Mouse (Mus musculus): ENCODE results near the gene Fam229a.

Gene Fam229a

GRCm38 (mm10) chr4:129495672-129496562 is 4.9 kb downstream of the Fam229a start:
- no peak for DNase-seq (ENCODE audit: low spot score)

- no peak for DNase-seq (ENCODE audit: low spot score)
These were observed 5.6 kb downstream of the Fam229a start for GRCm38 (mm10) chr4:129496631-129497030.

- no peak for DNase-seq (ENCODE audit: low spot score)
These were observed 8.0 kb downstream of the Fam229a start for GRCm38 (mm10) chr4:129498941-129499340.

- DNase-seq (ENCODE audit: low spot score), result no peak
These were observed 9.0 kb downstream of the Fam229a start for GRCm38 (mm10) chr4:129500017-129500416.

GRCm38 (mm10) chr4:129500607-129501566 is 9.9 kb downstream of the Fam229a start:
- DNase-seq (ENCODE audit: low spot score), result peak; percentile 90

GRCm38 (mm10) chr4:129502327-129502888 is 11.4 kb downstream of the Fam229a start:
- no peak for DNase-seq (ENCODE audit: low spot score)

DNA sequence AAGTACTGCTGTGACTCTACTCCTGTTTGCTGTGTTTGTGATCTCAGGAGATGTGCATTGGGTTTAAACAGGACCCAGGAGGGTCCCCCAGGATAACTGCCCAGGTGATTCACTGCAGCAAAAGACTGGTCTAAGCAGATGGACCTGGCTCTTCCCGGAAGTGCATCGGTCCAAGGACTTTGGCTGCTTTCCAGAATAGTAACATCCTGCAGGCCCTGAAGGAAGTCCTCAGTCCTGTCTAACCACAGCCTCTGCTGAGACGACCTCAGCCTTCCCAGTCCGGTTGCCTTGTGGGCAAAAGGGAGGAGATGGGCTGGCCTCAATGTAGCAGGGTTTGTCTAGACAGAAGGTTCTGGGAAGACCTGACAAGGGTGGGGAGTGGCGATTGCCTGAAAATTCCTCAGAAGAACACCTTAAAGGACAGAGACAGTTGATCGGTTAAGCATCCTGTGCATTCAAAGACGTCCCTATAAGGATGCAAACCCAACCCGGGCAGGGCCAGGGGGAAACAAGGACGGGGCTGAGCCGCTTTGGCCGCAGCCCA is 12.0 kb downstream of the Fam229a start:
- DNase-seq (ENCODE audit: low spot score), result no peak

DNA sequence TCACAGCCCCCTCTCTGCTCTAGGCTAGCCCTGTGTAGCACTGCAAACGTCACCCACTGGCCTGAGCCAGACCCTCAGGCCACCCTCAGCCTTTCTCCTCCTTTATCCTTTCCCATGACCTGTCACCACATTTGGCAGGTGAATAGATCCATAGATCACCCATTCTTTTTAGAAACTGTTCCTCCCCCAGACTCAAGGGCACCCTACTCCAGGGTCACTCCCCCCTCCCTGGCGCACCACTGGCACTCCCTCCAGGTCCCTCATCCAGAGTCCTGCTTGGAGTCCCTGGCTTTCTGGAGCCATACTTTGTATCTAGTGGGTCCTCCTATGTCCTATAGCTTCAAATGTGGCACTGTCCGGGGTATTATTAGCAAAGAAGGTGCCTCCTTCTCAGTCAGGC is 14.5 kb downstream of the Fam229a start:
- no peak for DNase-seq (ENCODE audit: low spot score)

- no peak for DNase-seq (ENCODE audit: low spot score)
These were observed 16.6 kb downstream of the Fam229a start for GRCm38 (mm10) chr4:129507434-129508236.

- peak; percentile 49 for DNase-seq (ENCODE audit: low spot score)
These were observed 17.2 kb downstream of the Fam229a start for GRCm38 (mm10) chr4:129508237-129508515.

GRCm38 (mm10) chr4:129508834-129509600 is 18.0 kb downstream of the Fam229a start:
- DNase-seq (ENCODE audit: low spot score), result no peak

GRCm38 (mm10) chr4:129509650-129510049 is 18.7 kb downstream of the Fam229a start:
- no peak for DNase-seq (ENCODE audit: low spot score)

DNA sequence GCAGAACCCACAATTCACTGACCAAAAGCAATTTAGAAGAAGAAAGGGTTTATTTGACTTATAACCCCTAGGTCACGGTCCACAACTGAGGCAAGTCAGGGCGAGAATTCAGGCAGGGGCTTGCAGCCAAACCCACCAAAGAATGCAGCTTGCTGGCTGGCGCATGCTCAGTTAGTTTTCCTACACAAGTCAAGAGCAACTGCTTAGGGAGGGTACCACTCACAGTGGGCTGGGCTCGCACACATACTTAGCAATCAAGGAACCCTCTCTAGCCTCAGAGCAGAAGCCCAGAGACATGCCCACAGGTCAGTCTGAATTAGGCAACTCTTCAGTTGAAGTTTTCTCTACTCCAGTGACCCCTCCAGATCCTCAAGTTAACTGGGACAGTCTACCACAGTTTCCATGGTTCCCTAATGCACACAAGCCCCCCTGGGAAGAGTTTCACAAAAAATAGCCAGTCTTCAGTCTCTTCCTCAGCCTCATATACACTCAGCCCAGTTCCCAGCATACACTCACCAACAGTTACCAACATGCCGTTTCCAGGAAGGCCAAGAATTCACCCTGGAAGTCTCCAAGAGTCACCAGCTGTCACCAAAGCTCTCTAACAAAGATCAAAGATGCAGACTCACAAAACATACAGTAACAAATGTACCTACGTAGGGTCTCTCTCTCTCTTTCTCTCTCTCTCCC is 19.9 kb downstream of the Fam229a start:
- no peak for DNase-seq (ENCODE audit: low spot score)

DNA sequence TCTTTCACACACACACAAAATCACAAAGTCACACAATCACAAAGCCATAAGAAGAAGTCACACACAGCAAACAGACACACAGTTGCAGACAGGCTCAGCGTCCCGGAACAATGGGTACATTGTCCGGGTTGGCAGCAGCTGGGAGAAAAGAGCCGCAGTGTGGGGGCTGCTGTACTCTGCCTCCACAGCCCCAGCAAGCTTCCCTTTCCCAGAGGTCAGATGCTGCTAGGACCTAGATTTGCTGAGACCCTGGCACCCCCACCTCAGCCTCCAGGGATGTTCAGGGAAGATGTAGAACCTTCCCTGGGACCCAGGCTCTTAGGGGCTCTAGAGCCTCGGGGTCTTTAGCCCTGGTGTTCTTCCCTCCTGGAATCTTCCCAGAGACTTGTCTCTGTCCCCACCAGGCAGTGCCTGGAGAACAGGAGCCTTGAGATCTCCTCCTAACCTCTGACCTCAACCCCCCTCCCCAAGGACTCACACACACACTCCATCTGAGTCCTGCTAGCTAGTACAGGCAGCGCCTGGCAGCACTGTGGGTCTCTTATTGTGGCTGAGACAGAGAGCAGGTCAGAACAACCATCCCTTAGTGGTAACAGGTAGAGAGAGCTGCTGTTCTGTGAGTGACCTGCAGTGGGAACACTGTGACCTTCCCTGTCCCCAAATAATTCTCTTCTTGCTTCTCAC is 20.6 kb downstream of the Fam229a start:
- DNase-seq (ENCODE audit: low spot score), result no peak

- peak; percentile 82 for DNase-seq (ENCODE audit: low spot score)
These were observed 22.2 kb downstream of the Fam229a start, which contains the start of gene Marcksl1 for GRCm38 (mm10) chr4:129513086-129513767. Gene Marcksl1 (plus strand): TSS chr4:129513581.

GRCm38 (mm10) chr4:129513891-129514290 is 22.9 kb downstream of the Fam229a start:
- no peak for DNase-seq (ENCODE audit: low spot score)

GRCm38 (mm10) chr4:129514300-129514898 is 23.4 kb downstream of the Fam229a start:
- no peak for DNase-seq (ENCODE audit: low spot score)

- no peak for DNase-seq (ENCODE audit: low spot score)
These were observed 25.9 kb downstream of the Fam229a start for GRCm38 (mm10) chr4:129516925-129517324.
